Mouse (Mus musculus) embryonic facial prominence, embryonic 15.5 days (tissue): ENCODE measurements around the gene Lpcat3. TPM values are rescaled to one million over a fixed set of nuclear protein-coding genes. Genes with fewer than 3 reads are reported as not detected.
A peak's percentile ranks its signal among the peaks of the same experiment; 100 is the strongest.

Experiments used
- ATAC-seq: fragments of 200-750 bp; cut with Nextera tagmentation; 2 replicates; pipeline ENCODE4 v1.8.0; 2017; ENCODE audit warnings: low read depth, moderate TSS enrichment; ENCODE audit not compliant: insufficient number of reproducible peaks, low FRiP score, low TSS enrichment
- H3K27ac ChIP-seq: fragments of 300-500 bp; sonication (generic); replicated peaks from 2 replicates; pipeline ENCODE4 v1.5.1; 2015; ENCODE audit warnings: mild to moderate bottlenecking, inconsistent platforms
- H3K27me3 ChIP-seq: fragments of 300-500 bp; sonication (generic); 2 replicates; pipeline ENCODE4 v1.6.1; 2015; ENCODE audit warnings: inconsistent platforms
- H3K36me3 ChIP-seq: fragments of 300-500 bp; sonication (generic); 2 replicates; pipeline ENCODE4 v1.6.1; 2015; ENCODE audit warnings: mild to moderate bottlenecking, inconsistent platforms
- H3K4me1 ChIP-seq: fragments of 300-500 bp; sonication (generic); 2 replicates; pipeline ENCODE4 v1.6.1; 2015; ENCODE audit warnings: inconsistent platforms
- H3K4me2 ChIP-seq: fragments of 300-500 bp; sonication (generic); replicated peaks from 2 replicates; pipeline ENCODE4 v1.6.1; 2015; ENCODE audit warnings: mild to moderate bottlenecking, inconsistent platforms
- H3K4me3 ChIP-seq: fragments of 300-500 bp; sonication (generic); replicated peaks from 2 replicates; pipeline ENCODE4 v1.5.1; 2015; ENCODE audit warnings: mild to moderate bottlenecking, inconsistent platforms
- H3K9ac ChIP-seq: fragments of 300-500 bp; sonication (generic); 2 replicates; pipeline ENCODE4 v1.6.1; 2015; ENCODE audit warnings: inconsistent platforms
- H3K9me3 ChIP-seq: fragments of 300-500 bp; sonication (generic); replicated peaks from 2 replicates; pipeline ENCODE4 v1.6.1; 2016; ENCODE audit warnings: inconsistent platforms
- WGBS: fragments of 180-500 bp; shearing (Covaris S2); methylation state at CpG from one replicate; pipeline ENCODE4 v1.1.7; 2015; 5-methylcytosine and 5-hydroxymethylcytosine counted together
- microRNA counts: library from miRNA; unstranded; fragments of <30 nt; microRNA quantifications from one replicate; lab custom pipeline; 2016
- microRNA-seq: library from miRNA; unstranded; fragments of <30 nt; microRNA quantifications from one replicate; pipeline ENCODE4, GENCODE M21; 2016; ENCODE audit warnings: borderline number of aligned reads
- polyA plus RNA-seq: library from polyadenylated mRNA; unstranded; fragments of >200 nt; fragmentation: Nextera tagmentation; extraction: Ambion mirVana; gene quantifications from 2 replicates; pipeline ENCODE4 v1.2.1, GENCODE M21; 2015

Gene Lpcat3
- polyA plus RNA-seq, 1 experiment from 2014 or later = 56.0 TPM

GRCm38 (mm10) chr6:124750405-124750804 lies 87.6 kb downstream of the Lpcat3 start:
- WGBS = 83% methylated on average over 8 of the region's 8 CpGs
- Histone ChIP-seq H3K9me3 (no peaks in the 10 kb centered on the region), H3K36me3 (peaks cover 39% of the 10 kb centered on the region), H3K4me3 (no peak overlapping the region), H3K4me2 (no peak overlapping the region), H3K27ac (no peak overlapping the region), H3K4me1 (peaks cover 34% of the 10 kb centered on the region), H3K9ac (no peak overlapping the region), H3K27me3 (no peaks in the 10 kb centered on the region)
- ATAC-seq = no peak

GRCm38 (mm10) chr6:124753861-124754260 lies 91.0 kb downstream of the Lpcat3 start:
- Histone ChIP-seq H3K9me3 (no peaks in the 10 kb centered on the region), H3K4me1 (peaks cover 38% of the 10 kb centered on the region), H3K4me3 (0 out of 2 replicates have a peak overlapping the region, but pooled peaks have one; percentile 78), H3K4me2 (no peak overlapping the region), H3K9ac (no peak overlapping the region), H3K27ac (no peak overlapping the region), H3K36me3 (peaks cover 14% of the 10 kb centered on the region), H3K27me3 (no peaks in the 10 kb centered on the region)
- 83% methylated on average over 2 of the region's 2 CpGs for WGBS
- ATAC-seq = no peak

MicroRNAs encoded within 50 kb of the gene (microRNA counts, 519-probe panel; counts per million panel counts)
- microRNA mmu-miR-141 (lab: Ali Mortazavi, UCI) = 3,287 counts per million, percentile 79 among the panel's probes with 10 or more counts
- microRNA mmu-miR-200c (lab: Ali Mortazavi, UCI) = 3,782 counts per million, percentile 88 among the panel's probes with 10 or more counts

Small RNA genes within 50 kb of the gene (microRNA-seq; reads per million reads assigned to microRNA genes)
- gene Mir141 (1,593 reads per million, percentile 81 among the genes with 10 or more reads in this experiment), gene Mir200c (11,995 reads per million, percentile 95 among the genes with 10 or more reads in this experiment)

Other genes starting within 250 kb of the Lpcat3 start
- 48.8 and 49.0 TPM in 2 replicates for gene Pex5, start 248.0 kb upstream of the Lpcat3 start, polyA plus RNA-seq
- gene Clstn3, start 198.2 kb upstream of the Lpcat3 start, polyA plus RNA-seq = 8.2 and 9.0 TPM in 2 replicates
- gene C1rl, start 169.9 kb upstream of the Lpcat3 start, polyA plus RNA-seq = 0.47 and 0.67 TPM in 2 replicates
- gene C1ra, start 150.6 kb upstream of the Lpcat3 start, polyA plus RNA-seq = 5.1 and 6.1 TPM in 2 replicates
- 5.7 and 9.0 TPM in 2 replicates for gene C1s1, start 120.7 kb upstream of the Lpcat3 start, polyA plus RNA-seq
- not detected in 2 replicates for gene C1rb, start 92.7 kb upstream of the Lpcat3 start, polyA plus RNA-seq
- 0.14 and 0.21 TPM in 2 replicates for gene C1s2, start 26.9 kb upstream of the Lpcat3 start, polyA plus RNA-seq
- 171 and 186 TPM in 2 replicates for gene Emg1, start 49.2 kb downstream of the Lpcat3 start, polyA plus RNA-seq
- gene Phb2, start 49.3 kb downstream of the Lpcat3 start, polyA plus RNA-seq = 301 and 317 TPM in 2 replicates
- 19.9 and 20.2 TPM in 2 replicates for gene Ptpn6, start 75.7 kb downstream of the Lpcat3 start, polyA plus RNA-seq
- 416 TPM in 2 replicates for gene Grcc10, start 78.3 kb downstream of the Lpcat3 start, polyA plus RNA-seq
- not detected in 2 replicates for gene Gm45234, start 93.0 kb downstream of the Lpcat3 start, polyA plus RNA-seq
- gene Atn1, start 93.5 kb downstream of the Lpcat3 start, polyA plus RNA-seq = 20.1 and 21.0 TPM in 2 replicates
- gene Eno2, start 106.6 kb downstream of the Lpcat3 start, polyA plus RNA-seq = 11.8 and 12.7 TPM in 2 replicates
- gene Lrrc23, start 116.7 kb downstream of the Lpcat3 start, polyA plus RNA-seq = 26.7 and 47.5 TPM in 2 replicates
- 16.4 and 17.5 TPM in 2 replicates for gene Spsb2, start 145.6 kb downstream of the Lpcat3 start, polyA plus RNA-seq
- gene Tpi1, start 151.3 kb downstream of the Lpcat3 start, polyA plus RNA-seq = 779 and 809 TPM in 2 replicates
- gene Usp5, start 166.5 kb downstream of the Lpcat3 start, polyA plus RNA-seq = 140 and 141 TPM in 2 replicates
- gene Cdca3, start 166.5 kb downstream of the Lpcat3 start, polyA plus RNA-seq = 128 and 138 TPM in 2 replicates
- 2.0 and 2.1 TPM in 2 replicates for gene Gnb3, start 177.2 kb downstream of the Lpcat3 start, polyA plus RNA-seq
- 55.9 and 57.6 TPM in 2 replicates for gene P3h3, start 194.7 kb downstream of the Lpcat3 start, polyA plus RNA-seq
- gene Gpr162, start 201.0 kb downstream of the Lpcat3 start, polyA plus RNA-seq = 2.6 and 3.4 TPM in 2 replicates
- gene Cd4, start 225.2 kb downstream of the Lpcat3 start, polyA plus RNA-seq = 0.36 and 0.60 TPM in 2 replicates
- 2.8 and 4.0 TPM in 2 replicates for gene Lag3, start 248.7 kb downstream of the Lpcat3 start, polyA plus RNA-seq